Mouse (Mus musculus): ENCODE measurements around the gene Ptk7.

GRCm38 (mm10) chr17:46551369-46551768, 77.9 kb downstream of the Ptk7 start:
- TF ChIP-seq CTCF (IDR thresholded peaks at IDR 0.05; ENCODE audit: extremely low read depth, insufficient read depth, low read length) (no peak), POLR2A (IDR thresholded peaks at IDR 0.05; ENCODE audit: extremely low read depth, insufficient read depth, low read length) (no peak)
